Mouse (Mus musculus): ENCODE data around the gene Celf3.

GRCm38 (mm10) chr3:94430980-94431379 lies 47.1 kb upstream of the Celf3 start:
- no peak for TF ChIP-seq CTCF (IDR thresholded peaks at IDR 0.05)
- no peak for TF ChIP-seq EP300 (IDR thresholded peaks at IDR 0.05)
